Mouse (Mus musculus): ENCODE data around the gene Crym. TPM values are rescaled to one million over a fixed set of nuclear protein-coding genes. Genes with fewer than 3 reads are reported as not detected.

Gene Crym
- polyA plus RNA-seq, 1 experiment from 2014 or later = 20.0 TPM

- no peak overlapping the region for H3K27ac ChIP-seq
- no peaks in the 10 kb centered on the region for H3K27me3 ChIP-seq
- H3K36me3 ChIP-seq = no peaks in the 10 kb centered on the region
- H3K9me3 ChIP-seq = no peaks in the 10 kb centered on the region
- H3K9ac ChIP-seq = no peak overlapping the region
- H3K4me3 ChIP-seq = no peak overlapping the region
- ATAC-seq (ENCODE audit: insufficient number of reproducible peaks, insufficient read depth, low FRiP score, low TSS enrichment, low read depth) = no peak
- peaks cover 10% of the 10 kb centered on the region for H3K4me1 ChIP-seq
- H3K4me2 ChIP-seq = no peak overlapping the region
Observed at GRCm38 (mm10) chr7:120182891-120183290, 19.0 kb downstream of the Crym start.

- 94% methylated on average over 4 of the region's 4 CpGs for WGBS
- ATAC-seq (ENCODE audit: insufficient number of reproducible peaks, insufficient read depth, low FRiP score, low TSS enrichment, low read depth) = no peak
- no peak overlapping the region for H3K4me2 ChIP-seq
Observed at GRCm38 (mm10) chr7:120181401-120182230, 20.3 kb downstream of the Crym start.

GRCm38 (mm10) chr7:120180547-120180946, 21.4 kb downstream of the Crym start:
- no peak overlapping the region for H3K27ac ChIP-seq
- no peak overlapping the region for H3K4me3 ChIP-seq
- H3K36me3 ChIP-seq = no peaks in the 10 kb centered on the region
- no peaks in the 10 kb centered on the region for H3K27me3 ChIP-seq
- H3K4me1 ChIP-seq = peaks cover 10% of the 10 kb centered on the region
- H3K9me3 ChIP-seq = no peaks in the 10 kb centered on the region
- no peak for ATAC-seq (ENCODE audit: insufficient number of reproducible peaks, insufficient read depth, low FRiP score, low TSS enrichment, low read depth)
- 84% methylated on average over 5 of the region's 5 CpGs for WGBS
- no peak overlapping the region for H3K9ac ChIP-seq
- H3K4me2 ChIP-seq = no peak overlapping the region

More at GRCm38 (mm10) chr7:120181401-120182230, 20.3 kb downstream of the Crym start:
- no peaks in the 10 kb centered on the region for H3K9me3 ChIP-seq
- H3K27ac ChIP-seq = no peak overlapping the region
- no peak overlapping the region for H3K9ac ChIP-seq
- H3K36me3 ChIP-seq = no peaks in the 10 kb centered on the region
- no peak overlapping the region for H3K4me3 ChIP-seq
- peaks cover 10% of the 10 kb centered on the region for H3K4me1 ChIP-seq
- no peaks in the 10 kb centered on the region for H3K27me3 ChIP-seq

- H3K27me3 ChIP-seq = no peaks in the 10 kb centered on the region
- H3K27ac ChIP-seq = no peak overlapping the region; the same call in 1 of the 2 replicates
- no peaks in the 10 kb centered on the region for H3K36me3 ChIP-seq
- ATAC-seq (ENCODE audit: insufficient number of reproducible peaks, insufficient read depth, low FRiP score, low TSS enrichment, low read depth) = no peak
- H3K9me3 ChIP-seq = no peaks in the 10 kb centered on the region
- 11% methylated on average over 2 of the region's 2 CpGs for WGBS
- H3K4me1 ChIP-seq = peaks cover 10% of the 10 kb centered on the region
- H3K9ac ChIP-seq = no peak overlapping the region
- no peak overlapping the region for H3K4me2 ChIP-seq
- H3K4me3 ChIP-seq = no peak overlapping the region
Observed at GRCm38 (mm10) chr7:120178935-120179334, 23.0 kb downstream of the Crym start.

- H3K9ac ChIP-seq = no peak overlapping the region
- no peak overlapping the region for H3K27ac ChIP-seq
- ATAC-seq (ENCODE audit: insufficient number of reproducible peaks, insufficient read depth, low FRiP score, low TSS enrichment, low read depth) = no peak
- no peaks in the 10 kb centered on the region for H3K36me3 ChIP-seq
- no peaks in the 10 kb centered on the region for H3K9me3 ChIP-seq
- 80% methylated on average over 3 of the region's 3 CpGs for WGBS
- no peak overlapping the region for H3K4me3 ChIP-seq
- peaks cover 10% of the 10 kb centered on the region for H3K4me1 ChIP-seq
- no peaks in the 10 kb centered on the region for H3K27me3 ChIP-seq
- no peak overlapping the region for H3K4me2 ChIP-seq
Observed at GRCm38 (mm10) chr7:120177611-120178010, 24.3 kb downstream of the Crym start.

GRCm38 (mm10) chr7:120174723-120175504, 27.0 kb downstream of the Crym start:
- Histone ChIP-seq H3K4me2 (no peak overlapping the region), H3K36me3 (no peaks in the 10 kb centered on the region), H3K27me3 (no peaks in the 10 kb centered on the region), H3K4me3 (no peak overlapping the region), H3K9me3 (no peaks in the 10 kb centered on the region), H3K9ac (no peak overlapping the region), H3K4me1 (peaks cover 10% of the 10 kb centered on the region), H3K27ac (no peak overlapping the region)
- ATAC-seq (ENCODE audit: insufficient number of reproducible peaks, insufficient read depth, low FRiP score, low TSS enrichment, low read depth) = no peak
- 70% methylated on average over 11 of the region's 11 CpGs for WGBS

- Histone ChIP-seq H3K4me3 (no peak within 1 kb of the TSS), H3K4me2 (no peak within 1 kb of the TSS), H3K36me3 (no peaks in the 10 kb centered on the region), H3K4me1 (peaks cover under 1% of the 10 kb centered on the region), H3K9me3 (no peaks in the 10 kb centered on the region), H3K27me3 (no peaks in the 10 kb centered on the region), H3K9ac (no peak within 1 kb of the TSS), H3K27ac (no peak within 1 kb of the TSS)
- 84% methylated on average over 10 of the region's 10 CpGs for WGBS
- ATAC-seq (ENCODE audit: insufficient number of reproducible peaks, insufficient read depth, low FRiP score, low TSS enrichment, low read depth) = no peak
Observed at GRCm38 (mm10) chr7:120173603-120174244, 28.2 kb downstream of the Crym start, which contains the start of gene Anks4b. Gene Anks4b, plus strand, starts transcription at chr7:120173858.

GRCm38 (mm10) chr7:120172188-120172700, 29.7 kb downstream of the Crym start:
- H3K27me3 ChIP-seq = no peaks in the 10 kb centered on the region
- H3K36me3 ChIP-seq = no peaks in the 10 kb centered on the region
- H3K9ac ChIP-seq = no peak overlapping the region
- no peaks in the 10 kb centered on the region for H3K4me1 ChIP-seq
- H3K27ac ChIP-seq = no peak overlapping the region
- ATAC-seq (ENCODE audit: insufficient number of reproducible peaks, insufficient read depth, low FRiP score, low TSS enrichment, low read depth) = no peak
- WGBS = 83% methylated on average over 1 of the region's 1 CpGs
- H3K9me3 ChIP-seq = no peaks in the 10 kb centered on the region
- no peak overlapping the region for H3K4me2 ChIP-seq
- no peak overlapping the region for H3K4me3 ChIP-seq

- Histone ChIP-seq H3K9ac (no peak overlapping the region), H3K4me3 (no peak overlapping the region), H3K9me3 (no peaks in the 10 kb centered on the region), H3K4me2 (no peak overlapping the region), H3K27ac (no peak overlapping the region), H3K36me3 (no peaks in the 10 kb centered on the region), H3K27me3 (no peaks in the 10 kb centered on the region), H3K4me1 (peaks cover 6% of the 10 kb centered on the region)
- 87% methylated on average over 11 of the region's 11 CpGs for WGBS
- no peak for ATAC-seq (ENCODE audit: insufficient number of reproducible peaks, insufficient read depth, low FRiP score, low TSS enrichment, low read depth)
Observed at GRCm38 (mm10) chr7:120163581-120164251, 38.2 kb downstream of the Crym start.

- no peaks in the 10 kb centered on the region for H3K27me3 ChIP-seq
- no peak overlapping the region for H3K4me3 ChIP-seq
- no peak overlapping the region for H3K9ac ChIP-seq
- peaks cover 33% of the 10 kb centered on the region for H3K4me1 ChIP-seq
- H3K4me2 ChIP-seq = no peak overlapping the region
- 22% methylated on average over 4 of the region's 4 CpGs for WGBS
- H3K27ac ChIP-seq = no peak overlapping the region
- no peaks in the 10 kb centered on the region for H3K36me3 ChIP-seq
- no peak for ATAC-seq (ENCODE audit: insufficient number of reproducible peaks, insufficient read depth, low FRiP score, low TSS enrichment, low read depth)
- H3K9me3 ChIP-seq = no peaks in the 10 kb centered on the region
Observed at GRCm38 (mm10) chr7:120158121-120158613, 43.7 kb downstream of the Crym start.

- no peaks in the 10 kb centered on the region for H3K27me3 ChIP-seq
- no peak overlapping the region for H3K4me3 ChIP-seq
- no peak overlapping the region for H3K4me2 ChIP-seq
- H3K27ac ChIP-seq = no peak overlapping the region
- H3K9me3 ChIP-seq = no peaks in the 10 kb centered on the region
- 29% methylated on average over 5 of the region's 5 CpGs for WGBS
- ATAC-seq (ENCODE audit: insufficient number of reproducible peaks, insufficient read depth, low FRiP score, low TSS enrichment, low read depth) = no peak
- no peaks in the 10 kb centered on the region for H3K36me3 ChIP-seq
- H3K9ac ChIP-seq = no peak overlapping the region
- peaks cover 33% of the 10 kb centered on the region for H3K4me1 ChIP-seq
Observed at GRCm38 (mm10) chr7:120157575-120158061, 44.3 kb downstream of the Crym start.

Measured in embryonic facial prominence, embryonic 13.5 days (tissue).